Mouse (Mus musculus) liver, embryonic 11.5 days (tissue): ENCODE measurements at regions not wholly inside any gene's neighbourhood (a gene's known extent, or its start where the extent isn't known, plus 50 kb on each side); places are given as distances from the start of the nearest gene placed in this dataset.

ENCODE experiments used
- ATAC-seq: fragments of 200-750 bp; cut with Nextera tagmentation; replicated peaks from 2 replicates; pipeline ENCODE4 v1.8.0; 2017; ENCODE audit warnings: moderate number of reproducible peaks, mild to moderate bottlenecking, moderate TSS enrichment, moderate library complexity; ENCODE audit not compliant: low FRiP score
- DNase-seq: peaks from one replicate; pipeline ENCODE4 v3.0.0-alpha.2; 2017; ENCODE audit warnings: low spot score
- H3K27ac ChIP-seq: fragments of 300-500 bp; sonication (generic); 2 replicates; pipeline ENCODE4 v1.5.1; 2014; ENCODE audit warnings: mild to moderate bottlenecking, low read depth, low read length, control low read depth
- H3K27me3 ChIP-seq: fragments of 300-500 bp; sonication (generic); replicated peaks from 2 replicates; pipeline ENCODE4 v1.6.1; 2014; ENCODE audit warnings: low read length, mixed read lengths; ENCODE audit not compliant: control insufficient read depth, insufficient read depth
- H3K36me3 ChIP-seq: fragments of 300-500 bp; sonication (generic); 2 replicates; pipeline ENCODE4 v1.6.1; 2014; ENCODE audit warnings: mild to moderate bottlenecking, low read length, moderate library complexity, mixed read lengths; ENCODE audit not compliant: control insufficient read depth, insufficient read depth
- H3K4me1 ChIP-seq: fragments of 300-500 bp; sonication (generic); replicated peaks from 2 replicates; pipeline ENCODE4 v1.6.1; 2014; ENCODE audit warnings: low read length, mixed read lengths; ENCODE audit not compliant: control insufficient read depth, insufficient read depth
- H3K4me2 ChIP-seq: fragments of 300-500 bp; sonication (generic); 2 replicates; pipeline ENCODE4 v1.6.1; 2014; ENCODE audit warnings: mild to moderate bottlenecking, control low read depth, moderate library complexity
- H3K4me3 ChIP-seq: fragments of 300-500 bp; sonication (generic); 2 replicates; pipeline ENCODE4 v1.5.1; 2014; ENCODE audit warnings: low read depth, low read length, control low read depth
- H3K9ac ChIP-seq: fragments of 300-500 bp; sonication (generic); 2 replicates; pipeline ENCODE4 v1.6.1; 2014; ENCODE audit warnings: low read depth, low read length, control low read depth
- H3K9me3 ChIP-seq: fragments of 300-500 bp; sonication (generic); 2 replicates; pipeline ENCODE4 v1.6.1; 2016; ENCODE audit warnings: low read length, inconsistent platforms, mixed read lengths; ENCODE audit not compliant: control insufficient read depth
- WGBS: fragments of 180-500 bp; shearing (Covaris S2); extraction: QIAGEN DNeasy Blood & Tissue Kit; methylation state at CpG from one replicate; pipeline ENCODE4 v1.1.7; 2014; 5-methylcytosine and 5-hydroxymethylcytosine counted together

DNA sequence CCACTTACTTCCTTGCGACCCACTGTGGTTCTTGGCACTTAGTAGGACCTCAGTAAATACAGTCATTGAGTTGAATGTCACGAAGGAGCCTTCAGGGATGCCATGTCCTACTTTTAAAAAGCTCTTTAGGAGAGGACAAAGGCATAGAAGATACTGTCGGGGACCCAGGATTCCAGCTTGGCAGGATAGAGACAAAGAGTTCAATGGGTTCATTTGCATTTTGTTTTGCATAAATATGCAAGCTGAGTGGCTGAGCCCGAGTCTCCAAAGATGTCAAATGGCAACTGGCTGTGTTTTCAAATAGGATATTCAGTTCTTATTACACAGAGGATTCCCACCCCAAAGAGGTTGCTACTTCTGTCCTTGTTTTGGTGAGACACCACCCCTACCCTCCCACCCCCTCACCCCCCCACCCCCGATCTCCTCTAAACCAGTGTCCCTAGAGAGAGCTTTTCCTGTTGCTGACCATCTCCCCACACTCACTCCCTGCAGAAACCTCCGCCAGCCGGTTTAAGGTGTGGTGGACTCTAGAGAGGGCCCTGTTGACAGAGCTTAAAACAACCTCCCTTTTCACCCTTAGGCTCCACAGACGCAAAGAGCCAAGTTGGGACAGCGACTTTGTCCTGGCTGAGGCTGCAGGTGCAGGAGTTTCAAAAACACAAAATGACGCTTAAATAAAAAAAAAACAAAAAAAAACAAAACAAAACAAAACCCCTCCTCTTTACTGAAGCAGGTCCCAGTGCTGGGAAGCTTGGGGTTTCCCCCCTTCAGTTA, 57.9 kb downstream of the Sox9 start:
- WGBS: 19% methylated on average over 10 of the region's 10 CpGs
- H3K36me3 ChIP-seq: no peaks in the 10 kb centered on the region
- DNase-seq: no peak
- no peak overlapping the region for H3K4me3 ChIP-seq
- H3K9ac ChIP-seq: no peak overlapping the region
- no peaks in the 10 kb centered on the region for H3K9me3 ChIP-seq
- no peak for ATAC-seq
- H3K27ac ChIP-seq: no peak overlapping the region
- no peaks in the 10 kb centered on the region for H3K4me1 ChIP-seq
- peaks cover 7% of the 10 kb centered on the region for H3K27me3 ChIP-seq
- no peak overlapping the region for H3K4me2 ChIP-seq

DNA sequence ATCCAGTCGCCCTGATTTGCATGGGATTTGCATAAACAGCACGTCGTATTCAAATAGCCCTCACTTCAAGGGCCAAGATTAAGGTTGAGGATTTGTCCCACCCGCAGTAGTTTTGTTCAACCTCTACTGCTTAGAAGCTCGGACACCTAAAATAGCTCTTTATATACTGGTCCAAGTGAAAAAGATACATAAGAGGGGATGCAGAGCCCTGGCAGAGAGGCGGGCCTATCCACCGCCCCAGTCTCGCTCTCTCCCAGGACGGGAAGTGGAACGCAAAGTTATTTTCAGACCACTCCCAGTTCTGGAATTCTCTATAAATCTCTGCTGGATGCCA, 58.4 kb downstream of the Sox9 start:
- H3K4me3 ChIP-seq: no peak overlapping the region
- DNase-seq: no peak

DNA sequence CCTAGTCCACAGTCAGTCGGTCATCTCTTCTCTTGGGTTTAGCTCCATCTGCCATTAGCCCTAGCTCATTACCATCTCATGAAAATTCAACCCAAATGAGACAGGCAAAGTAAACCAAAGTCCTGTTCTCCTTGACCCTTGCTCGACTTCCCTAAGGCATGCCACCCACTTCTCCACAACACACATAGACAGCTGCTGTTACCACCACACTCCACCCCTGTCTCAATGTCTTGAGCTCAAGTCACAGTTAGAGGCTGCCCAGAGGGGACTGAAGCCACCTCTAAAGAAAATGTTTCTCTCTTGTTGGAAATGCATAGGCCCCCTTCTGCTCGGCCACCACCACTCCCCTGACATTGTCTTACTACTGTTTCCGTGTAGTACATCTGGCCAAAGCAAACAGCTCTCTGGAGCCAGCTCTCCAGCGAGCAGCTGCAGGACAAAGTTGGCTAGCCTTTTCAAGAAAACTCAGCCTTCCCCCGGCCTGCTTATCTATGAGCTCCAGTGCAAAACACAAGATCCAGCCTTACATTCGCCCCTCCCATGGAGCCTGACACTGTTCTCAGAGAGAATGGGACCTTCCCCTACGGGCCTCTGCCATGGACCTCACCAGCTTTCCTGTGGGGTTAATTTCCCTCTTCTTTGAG, 62.4 kb downstream of the Sox9 start:
- Histone ChIP-seq H3K36me3 (no peaks in the 10 kb centered on the region), H3K4me3 (no peak overlapping the region), H3K27ac (no peak overlapping the region), H3K9ac (no peak overlapping the region), H3K9me3 (no peaks in the 10 kb centered on the region), H3K4me2 (no peak overlapping the region), H3K4me1 (no peaks in the 10 kb centered on the region), H3K27me3 (peaks cover 7% of the 10 kb centered on the region)
- 57% methylated on average over 8 of the region's 8 CpGs for WGBS
- DNase-seq (no peak), ATAC-seq (no peak)

More for the DNA sequence above, 58.4 kb downstream of the Sox9 start:
- Histone ChIP-seq H3K9me3 (no peaks in the 10 kb centered on the region), H3K27me3 (peaks cover 7% of the 10 kb centered on the region), H3K9ac (no peak overlapping the region), H3K4me1 (no peaks in the 10 kb centered on the region), H3K36me3 (no peaks in the 10 kb centered on the region), H3K4me2 (no peak overlapping the region), H3K27ac (no peak overlapping the region)
- WGBS: 8% methylated on average over 10 of the region's 10 CpGs
- ATAC-seq: no peak

DNA sequence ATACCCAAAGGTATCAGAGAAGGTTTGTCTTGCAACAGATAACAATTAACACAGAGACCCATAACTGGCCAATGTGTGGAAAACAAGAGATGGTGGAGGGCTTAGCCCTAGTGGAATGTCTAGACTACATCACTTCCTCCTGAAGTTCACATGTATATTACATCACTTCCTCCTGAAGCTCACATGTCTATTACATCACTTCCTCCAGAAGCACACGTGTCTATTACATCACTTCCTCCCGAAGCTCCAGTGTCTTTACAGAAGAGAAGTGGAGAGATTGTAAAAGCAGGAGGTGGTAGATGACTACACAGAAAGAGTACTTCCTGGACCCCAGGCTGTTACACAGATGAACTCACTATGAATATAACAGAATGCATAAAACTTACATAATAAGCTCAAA, 65.1 kb downstream of the Sox9 start:
- Histone ChIP-seq H3K9me3 (no peaks in the 10 kb centered on the region), H3K27me3 (no peaks in the 10 kb centered on the region), H3K9ac (no peak overlapping the region), H3K4me2 (no peak overlapping the region), H3K36me3 (no peaks in the 10 kb centered on the region), H3K4me1 (no peaks in the 10 kb centered on the region), H3K27ac (no peak overlapping the region), H3K4me3 (no peak overlapping the region)
- no peak for ATAC-seq
- 73% methylated on average over 2 of the region's 2 CpGs for WGBS
- DNase-seq: no peak

DNA sequence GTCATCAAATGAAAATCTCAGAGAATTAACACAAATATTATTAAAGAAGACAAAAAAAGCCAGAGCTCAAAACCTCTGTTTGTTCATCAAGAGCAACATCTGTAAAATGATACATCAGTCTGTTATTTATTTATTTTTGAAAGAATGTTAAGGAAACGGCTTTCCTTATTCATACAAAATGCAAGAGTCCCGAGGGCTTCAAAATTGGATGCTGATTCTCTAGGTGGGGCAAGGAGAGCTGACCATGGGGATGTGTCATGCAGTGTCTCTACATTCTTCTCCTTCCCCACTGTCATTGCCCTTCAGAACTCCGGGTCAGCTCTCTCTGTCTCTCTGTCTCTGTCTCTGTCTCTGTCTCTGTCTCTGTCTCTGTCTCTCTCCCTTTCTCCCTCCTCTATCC, 65.8 kb downstream of the Sox9 start:
- WGBS: 82% methylated on average over 3 of the region's 3 CpGs
- H3K4me1 ChIP-seq: no peaks in the 10 kb centered on the region
- H3K9ac ChIP-seq: no peak overlapping the region
- H3K27ac ChIP-seq: no peak overlapping the region
- H3K9me3 ChIP-seq: no peaks in the 10 kb centered on the region
- no peaks in the 10 kb centered on the region for H3K27me3 ChIP-seq
- ATAC-seq: no peak
- H3K4me3 ChIP-seq: no peak overlapping the region
- no peak overlapping the region for H3K4me2 ChIP-seq
- H3K36me3 ChIP-seq: no peaks in the 10 kb centered on the region
- no peak for DNase-seq

DNA sequence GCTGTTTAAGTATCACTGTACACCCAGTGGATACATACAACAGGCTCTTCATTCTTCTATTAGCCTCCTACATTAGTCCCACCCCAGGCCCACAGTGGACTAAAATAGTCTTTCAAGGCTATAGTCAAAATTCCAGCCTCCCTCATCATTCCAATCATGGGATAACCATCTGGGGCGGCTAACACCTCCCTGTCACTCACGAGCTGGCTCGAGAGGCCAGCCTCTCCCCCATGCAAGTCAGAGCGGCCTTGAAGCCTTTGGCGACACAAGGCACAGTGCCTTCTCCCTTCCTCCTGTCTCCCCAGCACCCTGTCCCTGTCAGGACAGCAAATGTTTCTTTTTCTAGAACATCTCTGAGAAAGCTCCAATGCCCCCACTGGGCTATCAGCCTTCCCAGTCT, 68.0 kb downstream of the Sox9 start:
- Histone ChIP-seq H3K27me3 (no peaks in the 10 kb centered on the region), H3K9me3 (no peaks in the 10 kb centered on the region), H3K4me1 (no peaks in the 10 kb centered on the region), H3K36me3 (no peaks in the 10 kb centered on the region), H3K4me3 (no peak overlapping the region), H3K4me2 (no peak overlapping the region), H3K27ac (no peak overlapping the region), H3K9ac (no peak overlapping the region)
- 71% methylated on average over 5 of the region's 5 CpGs for WGBS
- no peak for ATAC-seq
- DNase-seq: no peak

DNA sequence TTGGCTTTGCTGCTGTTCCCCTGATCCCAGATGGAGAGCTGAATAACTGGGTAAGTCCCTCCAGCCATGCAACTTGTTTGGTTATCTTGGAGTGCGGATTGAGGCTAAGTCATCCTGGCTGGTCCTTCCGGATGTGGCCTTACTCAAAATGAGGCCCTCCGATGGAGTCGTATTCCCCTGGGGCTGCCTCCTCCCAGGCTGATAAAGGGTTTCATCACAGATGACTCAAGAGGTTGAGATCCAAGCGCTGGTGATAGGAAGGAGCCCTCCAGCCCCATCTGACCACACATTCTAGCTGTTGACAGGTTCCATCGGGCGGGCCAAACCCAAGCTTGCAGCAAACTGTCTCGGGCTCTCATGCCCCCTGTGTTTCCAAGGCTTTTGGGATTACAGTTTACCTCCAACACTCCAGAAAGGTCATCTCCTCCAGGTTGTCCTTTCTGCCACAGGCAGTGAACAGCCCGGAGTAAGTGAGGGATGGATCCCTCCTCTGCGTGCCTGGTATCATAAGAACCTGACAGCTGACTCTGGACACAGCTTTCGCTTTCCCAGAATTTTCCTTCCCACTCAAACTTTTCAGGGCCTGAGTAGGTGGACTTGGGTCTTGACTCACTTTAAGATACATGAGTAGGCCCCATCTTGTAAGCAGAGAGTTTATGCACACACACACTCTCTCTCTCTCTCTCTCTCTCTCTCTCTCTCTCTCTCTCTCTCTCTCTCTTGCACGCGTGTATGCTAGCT, 68.7 kb downstream of the Sox9 start:
- Histone ChIP-seq H3K27ac (no peak overlapping the region), H3K4me3 (no peak overlapping the region), H3K36me3 (no peaks in the 10 kb centered on the region), H3K27me3 (no peaks in the 10 kb centered on the region), H3K4me1 (no peaks in the 10 kb centered on the region), H3K9me3 (no peaks in the 10 kb centered on the region), H3K9ac (no peak overlapping the region), H3K4me2 (no peak overlapping the region)
- DNase-seq (no peak), ATAC-seq (no peak)
- WGBS: 62% methylated on average over 13 of the region's 13 CpGs

DNA sequence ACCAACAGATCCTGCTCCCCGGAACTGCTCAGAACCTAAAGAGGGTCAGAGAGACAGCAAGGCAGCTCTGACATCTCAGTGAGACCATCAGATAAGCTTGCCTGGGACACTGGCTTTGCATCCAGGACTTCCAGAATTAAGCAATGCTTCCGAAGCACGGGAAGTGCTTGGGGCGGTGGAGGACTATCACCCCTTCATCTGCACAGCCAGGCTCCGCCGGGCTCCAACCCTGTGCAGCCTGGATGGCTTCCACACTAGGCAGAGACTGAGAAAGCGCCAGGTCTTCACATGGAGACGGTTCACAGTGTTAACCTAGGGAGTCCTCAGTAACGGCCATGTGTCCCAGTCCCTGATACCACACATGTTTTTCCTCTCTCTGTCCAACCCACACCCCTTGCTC, 69.3 kb downstream of the Sox9 start:
- H3K9me3 ChIP-seq: no peaks in the 10 kb centered on the region
- H3K36me3 ChIP-seq: no peaks in the 10 kb centered on the region
- H3K4me1 ChIP-seq: no peaks in the 10 kb centered on the region
- H3K27me3 ChIP-seq: no peaks in the 10 kb centered on the region
- H3K9ac ChIP-seq: no peak overlapping the region
- H3K4me2 ChIP-seq: no peak overlapping the region
- H3K4me3 ChIP-seq: no peak overlapping the region
- H3K27ac ChIP-seq: no peak overlapping the region
- 71% methylated on average over 9 of the region's 9 CpGs for WGBS
- ATAC-seq: no peak
- no peak for DNase-seq
